Mouse (Mus musculus) A20 (cell line): ENCODE results near the gene Lefty1.
"Not testable (repeated sequence)": the region's sequence is repeated elsewhere in the genome, so short reads cannot be mapped to it uniquely, and the experiment has no call there.

Experiments
- DNase-seq: peaks from one replicate; pipeline ENCODE4 v3.0.0-alpha.2; 2011; ENCODE audit warnings: low read depth, low spot score

The Lefty1 gene

GRCm38 (mm10) chr1:180919686-180920085 is 15.1 kb upstream of the Lefty1 start:
- peak; percentile 84 for DNase-seq

- peak; percentile 95 for DNase-seq
These were observed 12.4 kb upstream of the Lefty1 start for GRCm38 (mm10) chr1:180922273-180923048.

- no peak for DNase-seq
These were observed 10.1 kb upstream of the Lefty1 start for GRCm38 (mm10) chr1:180924737-180925136.

GRCm38 (mm10) chr1:180926286-180926685 is 8.5 kb upstream of the Lefty1 start:
- peak; percentile 89 for DNase-seq

GRCm38 (mm10) chr1:180929599-180929998 is 5.2 kb upstream of the Lefty1 start:
- DNase-seq: no peak

GRCm38 (mm10) chr1:180931106-180931505 is 3.7 kb upstream of the Lefty1 start:
- no peak for DNase-seq

GRCm38 (mm10) chr1:180933659-180934058 is 1.2 kb upstream of the Lefty1 start:
- DNase-seq: no peak

GRCm38 (mm10) chr1:180936610-180937398 is 2.0 kb downstream of the Lefty1 start:
- DNase-seq: not testable (repeated sequence)

- DNase-seq: not testable (repeated sequence)
These were observed 2.8 kb downstream of the Lefty1 start for GRCm38 (mm10) chr1:180937631-180938030.

GRCm38 (mm10) chr1:180938781-180939180 is 4.0 kb downstream of the Lefty1 start:
- DNase-seq: not testable (repeated sequence)

- DNase-seq: no peak
These were observed 6.1 kb downstream of the Lefty1 start for GRCm38 (mm10) chr1:180940776-180941460.

- no peak for DNase-seq
These were observed 6.9 kb downstream of the Lefty1 start for GRCm38 (mm10) chr1:180941726-180942125.

- DNase-seq: peak; percentile 88
These were observed 7.6 kb downstream of the Lefty1 start, which contains the start of gene Tmem63a for GRCm38 (mm10) chr1:180942166-180943031. Gene Tmem63a (plus strand): TSS chr1:180942344.

GRCm38 (mm10) chr1:180943032-180943644 is 8.3 kb downstream of the Lefty1 start:
- no peak for DNase-seq

GRCm38 (mm10) chr1:180943896-180944295 is 9.1 kb downstream of the Lefty1 start:
- DNase-seq: peak; percentile 39

- no peak for DNase-seq
These were observed 9.7 kb downstream of the Lefty1 start for GRCm38 (mm10) chr1:180944553-180944952.

GRCm38 (mm10) chr1:180945001-180945980 is 10.5 kb downstream of the Lefty1 start:
- DNase-seq: peak; percentile 4

- DNase-seq: no peak
These were observed 11.6 kb downstream of the Lefty1 start for GRCm38 (mm10) chr1:180946448-180946847.

- DNase-seq: no peak
These were observed 17.4 kb downstream of the Lefty1 start for GRCm38 (mm10) chr1:180952085-180952746.
